ENCODE assay signal across 12 mouse cellular contexts in the genomic region with DNA sequence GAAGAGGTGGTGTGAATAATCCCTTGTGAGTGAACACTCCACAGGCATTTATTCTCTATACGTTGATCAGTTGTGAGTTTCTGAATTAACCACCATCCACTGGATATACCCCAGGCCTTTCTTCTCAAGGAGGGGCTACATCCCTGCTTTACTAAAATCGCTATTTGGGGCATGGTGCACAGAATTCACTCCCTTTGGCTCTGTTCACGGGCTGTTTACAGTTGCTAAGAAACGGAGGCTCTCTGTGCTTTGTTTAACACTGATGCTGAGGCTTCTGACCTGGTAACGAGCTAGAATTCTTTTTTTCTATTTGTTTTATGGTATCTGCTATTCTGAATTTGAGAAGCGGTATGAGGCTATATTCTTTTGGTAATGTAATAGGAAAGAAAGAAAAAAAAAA. TPM values are rescaled to one million over a fixed set of nuclear protein-coding genes. Genes with fewer than 3 reads are reported as not detected.
DNase-seq lines count a peak whose midpoint lies in the region; ATAC-seq and TF ChIP-seq lines count a peak whose summit lies in the region.
"Had no signal": no experiment of that assay in that cellular context is flagged by ENCODE, and none has a peak within 500 bp of the region (broad histone marks: within the 10 kb centered on the region; RNA-seq: fewer than 3 reads in every experiment).

No protein-coding gene starts in this region.

- no peaks in the 10 kb centered on the region for H3K9me3 ChIP-seq in forebrain, embryonic 10.5 days
- H3K9me3 ChIP-seq in forebrain, embryonic 11.5 days (ENCODE audit: control insufficient read depth, low read length) = no peaks in the 10 kb centered on the region
- no peaks in the 10 kb centered on the region for H3K9me3 ChIP-seq in forebrain, postnatal 0 days (ENCODE audit: low read length)
- H3K9me3 ChIP-seq in neural tube, embryonic 15.5 days (replicated peaks) = no peaks in the 10 kb centered on the region

- no peak for TF ChIP-seq CTCF in forebrain, postnatal 0 days (IDR thresholded peaks at IDR 0.05; ENCODE audit: low read depth)

- 49% methylated on average over 6 of the region's 6 CpGs for WGBS in forebrain, embryonic 10.5 days
- WGBS in forebrain, embryonic 11.5 days = 37% methylated on average over 6 of the region's 6 CpGs
- 5% methylated on average over 6 of the region's 6 CpGs for WGBS in forebrain, postnatal 0 days
- WGBS in neural tube, embryonic 15.5 days = 20% methylated on average over 6 of the region's 6 CpGs

- intact Hi-C loops in left cerebral cortex, postnatal 4 days (cut with DNase I) = no loop called here
- intact Hi-C loops in left cerebral cortex, postnatal 10 days (cut with DNase I) = no loop called here

- no peak for DNase-seq in forebrain, embryonic 10.5 days (ENCODE audit: extremely low spot score, low spot score)
- DNase-seq in forebrain, embryonic 11.5 days (ENCODE audit: low spot score) = no peak
- peak; percentile 6 for DNase-seq in left cerebral cortex, postnatal 4 days
- DNase-seq in left cerebral cortex, postnatal 10 days (ENCODE audit: extremely low spot score in 1 of 2, low spot score in 2 of 2) = no peak
- peak; percentile 73 for DNase-seq in forebrain, postnatal 0 days
- DNase-seq: cerebellum, adult 8-10 months; thymus, postnatal 14 days had no signal

- H3K4me1 ChIP-seq in forebrain, embryonic 10.5 days = peaks cover 20% of the 10 kb centered on the region
- peaks cover 2% of the 10 kb centered on the region; the same call in 1 of the 2 replicates for H3K4me1 ChIP-seq in forebrain, embryonic 11.5 days (replicated peaks; ENCODE audit: control insufficient read depth, insufficient read depth, low read length)
- H3K4me1 ChIP-seq in forebrain, postnatal 0 days (ENCODE audit: insufficient read depth) = peaks cover 23% of the 10 kb centered on the region
- H3K4me1 ChIP-seq in neural tube, embryonic 15.5 days = peaks cover 21% of the 10 kb centered on the region

- H3K27me3 ChIP-seq in forebrain, embryonic 10.5 days (ENCODE audit: poor library complexity, severe bottlenecking) = no peaks in the 10 kb centered on the region
- H3K27me3 ChIP-seq in forebrain, embryonic 11.5 days (ENCODE audit: control insufficient read depth, insufficient read depth, low read length) = no peaks in the 10 kb centered on the region
- no peaks in the 10 kb centered on the region for H3K27me3 ChIP-seq in forebrain, postnatal 0 days (ENCODE audit: insufficient read depth, low read length)
- no peaks in the 10 kb centered on the region for H3K27me3 ChIP-seq in neural tube, embryonic 15.5 days (replicated peaks)

- no peak overlapping the region for H3K9ac ChIP-seq in forebrain, embryonic 11.5 days (ENCODE audit: low read length)
- no peak overlapping the region for H3K9ac ChIP-seq in forebrain, postnatal 0 days
- no peak overlapping the region for H3K9ac ChIP-seq in neural tube, embryonic 15.5 days (replicated peaks)
- H3K9ac ChIP-seq: liver, embryonic 14.5 days had no signal

- no peaks in the 10 kb centered on the region for H3K36me3 ChIP-seq in forebrain, embryonic 10.5 days (replicated peaks)
- H3K36me3 ChIP-seq in forebrain, embryonic 11.5 days (ENCODE audit: control insufficient read depth, insufficient read depth, low read length) = no peaks in the 10 kb centered on the region
- H3K36me3 ChIP-seq in forebrain, postnatal 0 days (ENCODE audit: insufficient read depth) = no peaks in the 10 kb centered on the region
- no peaks in the 10 kb centered on the region for H3K36me3 ChIP-seq in neural tube, embryonic 15.5 days

- no peak overlapping the region for H3K4me3 ChIP-seq in forebrain, embryonic 10.5 days
- H3K4me3 ChIP-seq in forebrain, embryonic 11.5 days (ENCODE audit: low read depth, low read length) = no peak overlapping the region
- H3K4me3 ChIP-seq in forebrain, postnatal 0 days (ENCODE audit: low read depth, low read length) = no peak overlapping the region
- no peak overlapping the region for H3K4me3 ChIP-seq in neural tube, embryonic 15.5 days (replicated peaks)

- H3K27ac ChIP-seq in forebrain, embryonic 10.5 days = 0 out of 2 replicates have a peak overlapping the region, but pooled peaks have one; percentile 30
- H3K27ac ChIP-seq in forebrain, embryonic 11.5 days (ENCODE audit: low read depth, low read length) = no peak overlapping the region
- H3K27ac ChIP-seq in forebrain, postnatal 0 days (ENCODE audit: low read depth, low read length) = peak overlapping the region; percentile 85
- H3K27ac ChIP-seq in neural tube, embryonic 15.5 days (replicated peaks) = peak overlapping the region; percentile 78
- H3K27ac ChIP-seq: kidney, postnatal 0 days; liver, embryonic 14.5 days had no signal

- ATAC-seq in forebrain, embryonic 11.5 days (replicated peaks; ENCODE audit: low FRiP score) = no peak
- ATAC-seq in forebrain, postnatal 0 days = peak; percentile 71
- peak; percentile 60 for ATAC-seq in neural tube, embryonic 15.5 days (ENCODE audit: low FRiP score)
- ATAC-seq in granulocyte monocyte progenitor cell, adult 5-6 weeks (replicated peaks; ENCODE audit: poor library complexity, severe bottlenecking) = no peak
- no peak for ATAC-seq in erythroblast, adult 5-6 weeks (replicated peaks; ENCODE audit: low FRiP score, poor library complexity, severe bottlenecking)

- H3K4me2 ChIP-seq in forebrain, embryonic 11.5 days (ENCODE audit: low read depth, low read length, severe bottlenecking) = no peak overlapping the region
- 0 out of 2 replicates have a peak overlapping the region, but pooled peaks have one; percentile 2 for H3K4me2 ChIP-seq in forebrain, postnatal 0 days (ENCODE audit: low read depth)
- H3K4me2 ChIP-seq in neural tube, embryonic 15.5 days = no peak overlapping the region

RNA-seq across cellular contexts. Expression of gene Enpp5, which starts 52.7 kb away (rescaled TPM):
- polyA plus RNA-seq in forebrain, embryonic 10.5 days (2016; fragmentation: Nextera tagmentation; extraction: Ambion mirVana) = 6.9 and 7.0 TPM in 2 replicates
- 8.1 and 10.9 TPM in 2 replicates for polyA plus RNA-seq in forebrain, embryonic 11.5 days (2014; fragmentation: Nextera tagmentation; extraction: Ambion mirVana)
- 100 to 1,000 TPM; 105 to 109 TPM for total RNA-seq in left cerebral cortex, postnatal 4 days (2021)
- 100 to 1,000 TPM; 135 to 139 TPM for total RNA-seq in left cerebral cortex, postnatal 10 days (2021)
- 102 and 130 TPM in 2 replicates for total RNA-seq in forebrain, postnatal 0 days (2014; rRNA removed)
- polyA plus RNA-seq in forebrain, postnatal 0 days (2015; fragmentation: Nextera tagmentation; extraction: Ambion mirVana) = 51.9 and 97.5 TPM in 2 replicates
- polyA plus RNA-seq in neural tube, embryonic 15.5 days (2015; fragmentation: Nextera tagmentation; extraction: Ambion mirVana) = 107 and 114 TPM in 2 replicates
- 5.4 and 5.6 TPM in 2 replicates for total RNA-seq in granulocyte monocyte progenitor cell, adult 5-6 weeks (2014; fragmentation: Nextera tagmentation)
- 5.2 and 6.2 TPM in 2 replicates for total RNA-seq in granulocyte monocyte progenitor cell, adult 5-6 weeks (2017)
- total RNA-seq in erythroblast, adult 5-6 weeks (2015; ENCODE audit: low replicate concordance) = 3.1 TPM in 1 of 2 replicates, not detected in the other
- 2.7 and 6.6 TPM in 2 replicates for total RNA-seq in erythroblast, adult 5-6 weeks (2017; ENCODE audit: low replicate concordance)

Comparison
In these comparisons a context has a peak if more than half of its experiments do, and no peak if none do; other contexts are left out.
1. DNase-seq: peak in left cerebral cortex, postnatal 4 days (single experiment) and forebrain, postnatal 0 days (single experiment); none in forebrain, embryonic 10.5 days (single experiment), forebrain, embryonic 11.5 days (single experiment) and left cerebral cortex, postnatal 10 days (0 of 2).
2. ATAC-seq: peak in forebrain, postnatal 0 days (single experiment) and neural tube, embryonic 15.5 days (single experiment); none in forebrain, embryonic 11.5 days (single experiment), granulocyte monocyte progenitor cell, adult 5-6 weeks (single experiment) and erythroblast, adult 5-6 weeks (single experiment).
3. RNA of gene Enpp5, which starts 52.7 kb away (total RNA-seq): 135 to 139 TPM in left cerebral cortex, postnatal 10 days, 102 to 130 TPM in forebrain, postnatal 0 days and 105 to 109 TPM in left cerebral cortex, postnatal 4 days; 5.2 to 6.2 TPM in granulocyte monocyte progenitor cell, adult 5-6 weeks and 2.7 to 6.6 TPM in erythroblast, adult 5-6 weeks; every median in the first group is over 10 times any median in the second.